Mouse (Mus musculus): ENCODE results near the gene Thbs2. TPM values are rescaled to one million over a fixed set of nuclear protein-coding genes. Genes with fewer than 3 reads are reported as not detected.

Thbs2 gene
- 1 to 10 TPM; 4.6 to 4.8 TPM for total RNA-seq (2021)

DNA sequence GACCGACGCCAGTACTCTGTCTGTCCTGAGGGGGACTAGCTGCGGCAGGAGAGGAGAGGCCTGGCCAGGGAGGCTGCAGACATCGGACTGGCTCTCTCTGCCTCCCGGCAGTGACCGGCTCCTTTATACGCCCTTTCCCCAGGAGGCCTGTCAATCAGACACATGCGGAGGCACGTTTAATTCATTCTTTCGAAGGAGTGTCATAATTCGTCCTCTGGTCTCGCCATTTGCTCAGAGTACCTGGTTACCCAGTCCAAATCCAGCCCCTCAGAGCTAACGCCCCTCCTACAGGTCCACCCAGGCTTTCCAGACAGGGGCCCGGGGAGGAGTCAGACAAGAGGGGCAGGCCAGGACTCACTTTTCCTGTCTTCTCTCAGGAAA lies at the start of gene Thbs2:
Gene Thbs2, minus strand, starts transcription at position 242 of the 381 bp plus-strand sequence.
- intact Hi-C loops (cut with DNase I) = loop anchor here (10.0 kb wide), 1 partner anchor 431 kb away; no protein-coding TSS in a partner anchor
- DNase-seq (ENCODE audit: low spot score in 2 of 2) = no peak

DNA sequence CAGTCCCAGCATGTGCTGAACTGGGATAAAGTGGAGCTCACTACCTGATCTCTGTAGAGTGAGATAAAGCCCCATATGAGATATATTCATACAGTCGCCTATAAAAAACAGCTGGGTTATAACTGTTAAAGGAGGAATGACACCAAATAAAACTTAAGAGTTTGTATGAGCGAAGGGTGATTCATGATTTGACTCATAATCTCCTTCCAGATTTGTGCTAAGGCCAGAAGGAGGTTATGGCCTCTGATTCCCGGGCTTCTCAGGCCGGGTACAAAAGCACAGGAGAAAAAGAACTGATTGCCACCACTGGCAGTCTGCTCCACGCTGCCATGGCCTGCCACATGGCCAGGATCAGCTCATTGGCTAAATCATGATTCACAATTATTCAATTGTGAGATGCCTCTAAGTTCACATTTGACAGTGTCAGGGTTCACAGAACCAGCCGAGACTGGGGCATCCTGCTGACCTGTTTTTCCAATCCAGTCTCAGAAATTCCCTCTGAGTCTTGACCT lies 41.5 kb upstream of the Thbs2 start:
- intact Hi-C loops (cut with DNase I) = no loop called here
- no peak for DNase-seq (ENCODE audit: low spot score in 2 of 2)

DNA sequence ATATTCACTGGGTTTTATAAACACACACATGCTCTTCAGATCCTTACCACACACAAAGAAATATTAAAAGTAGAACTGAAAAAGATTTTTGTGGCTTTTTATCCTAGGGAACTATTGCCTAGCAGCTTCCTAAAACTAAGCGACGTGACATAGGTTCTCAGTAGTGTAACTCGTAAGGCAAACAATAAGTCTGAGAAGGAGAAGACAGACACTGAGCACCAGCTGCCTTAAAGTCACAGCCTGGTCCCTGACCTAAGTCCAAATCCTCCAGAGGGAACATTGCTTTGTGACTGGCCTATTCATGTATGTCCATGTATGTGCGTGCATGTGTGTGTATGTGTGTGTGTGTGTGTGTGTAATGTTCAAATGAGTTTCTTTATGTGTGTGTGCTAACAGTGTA lies 40.3 kb upstream of the Thbs2 start:
- intact Hi-C loops (cut with DNase I) = no loop called here
- no peak for DNase-seq (ENCODE audit: low spot score in 2 of 2)

DNA sequence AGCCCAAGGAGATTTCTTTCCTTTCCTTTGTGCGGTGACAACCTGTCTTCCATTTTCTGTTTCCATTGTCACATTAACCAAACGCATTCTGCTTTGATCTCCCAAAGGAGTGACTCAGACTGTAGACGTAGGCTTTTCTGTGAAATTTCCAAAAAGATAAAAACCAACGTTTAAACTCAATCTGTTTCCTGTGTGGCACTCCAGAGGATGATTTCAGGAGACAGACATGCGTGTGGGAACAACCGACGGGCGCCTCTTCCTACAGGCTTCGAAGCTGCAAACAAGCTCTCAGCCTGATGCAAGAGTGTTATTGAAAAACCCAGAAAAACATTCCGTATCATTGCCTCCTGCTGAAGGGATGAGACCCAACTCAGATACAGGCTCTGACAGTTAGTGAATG lies 39.9 kb upstream of the Thbs2 start:
- intact Hi-C loops (cut with DNase I) = no loop called here
- peak; percentile 27 to 32 for DNase-seq (ENCODE audit: low spot score in 2 of 2)

DNA sequence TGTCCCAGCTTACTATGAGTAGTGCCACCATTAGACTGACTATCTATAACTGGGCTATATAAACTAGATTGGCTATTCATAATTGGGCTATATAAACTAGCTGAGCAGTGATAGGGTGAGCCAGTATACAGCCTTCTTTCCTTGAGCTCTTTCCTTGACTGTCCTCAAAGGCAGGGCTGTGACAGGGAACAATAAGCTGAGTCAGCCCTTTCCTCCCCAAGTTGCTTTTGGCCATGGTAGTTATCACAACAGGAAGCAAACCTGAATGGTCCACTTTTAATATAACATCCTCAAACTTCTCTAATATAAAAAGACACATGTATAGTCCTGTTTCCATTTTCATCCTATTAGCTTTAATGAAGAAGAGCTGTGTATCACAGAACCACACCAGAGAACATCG lies 39.0 kb upstream of the Thbs2 start:
- intact Hi-C loops (cut with DNase I) = no loop called here
- no peak for DNase-seq (ENCODE audit: low spot score in 2 of 2)

DNA sequence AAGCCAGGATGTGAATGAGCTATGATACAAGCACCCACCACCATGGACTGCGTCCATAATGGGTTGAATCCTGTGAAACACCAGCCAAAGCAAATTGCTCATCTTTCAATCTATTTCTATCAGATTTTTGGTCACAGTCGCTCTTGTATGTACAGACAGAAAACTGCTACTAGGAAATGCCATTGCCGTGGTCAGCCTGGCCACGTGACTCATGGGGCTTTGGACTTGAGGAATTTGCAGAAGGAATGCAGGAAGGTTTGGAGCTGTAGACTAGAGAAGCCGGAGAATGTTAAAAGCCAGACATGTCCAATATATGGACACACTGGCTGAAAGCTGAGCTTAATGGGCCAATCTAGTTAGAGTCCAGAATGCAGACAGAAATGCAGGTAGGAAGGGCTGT lies 36.6 kb upstream of the Thbs2 start:
- intact Hi-C loops (cut with DNase I) = no loop called here
- no peak for DNase-seq (ENCODE audit: low spot score in 2 of 2)

DNA sequence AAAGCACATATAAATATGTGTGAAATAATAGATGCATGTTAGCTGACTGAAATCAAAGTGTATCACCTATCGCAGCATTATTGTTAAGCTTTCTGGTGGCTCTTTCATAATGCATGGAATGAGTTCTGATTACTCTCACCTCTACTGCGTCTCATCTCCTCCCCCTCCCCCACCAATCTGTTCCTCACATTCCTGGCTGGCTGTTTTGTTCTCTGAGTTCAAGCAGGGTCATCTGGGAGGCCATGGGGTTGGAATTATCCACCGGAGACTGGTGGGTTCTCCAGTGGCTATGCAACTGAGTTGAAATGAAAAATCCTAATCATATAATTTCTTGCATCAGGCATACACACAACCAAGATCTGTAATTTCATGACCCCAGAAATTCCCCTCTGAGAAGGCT lies 33.4 kb upstream of the Thbs2 start:
- no peak for DNase-seq (ENCODE audit: low spot score in 2 of 2)
- intact Hi-C loops (cut with DNase I) = no loop called here

DNA sequence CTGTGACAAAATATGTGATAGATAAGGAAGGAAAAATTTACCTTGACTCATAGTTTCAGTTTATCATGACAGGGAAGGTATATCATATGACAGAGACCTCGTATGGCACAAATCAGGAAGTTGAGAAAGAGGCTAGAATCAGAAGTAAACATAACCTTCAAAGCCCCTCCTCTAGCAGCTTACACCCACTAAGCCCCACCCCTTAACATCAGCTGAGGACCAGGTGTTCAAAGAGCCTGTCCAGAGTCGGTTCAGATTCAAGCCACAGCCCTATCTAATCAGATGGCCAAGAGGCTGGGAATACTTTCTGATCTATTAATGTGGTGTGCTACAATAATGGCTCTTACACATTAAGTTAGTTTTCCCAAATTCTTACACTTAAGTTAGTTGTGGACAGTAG lies 30.8 kb upstream of the Thbs2 start:
- intact Hi-C loops (cut with DNase I) = no loop called here
- no peak for DNase-seq (ENCODE audit: low spot score in 2 of 2)

DNA sequence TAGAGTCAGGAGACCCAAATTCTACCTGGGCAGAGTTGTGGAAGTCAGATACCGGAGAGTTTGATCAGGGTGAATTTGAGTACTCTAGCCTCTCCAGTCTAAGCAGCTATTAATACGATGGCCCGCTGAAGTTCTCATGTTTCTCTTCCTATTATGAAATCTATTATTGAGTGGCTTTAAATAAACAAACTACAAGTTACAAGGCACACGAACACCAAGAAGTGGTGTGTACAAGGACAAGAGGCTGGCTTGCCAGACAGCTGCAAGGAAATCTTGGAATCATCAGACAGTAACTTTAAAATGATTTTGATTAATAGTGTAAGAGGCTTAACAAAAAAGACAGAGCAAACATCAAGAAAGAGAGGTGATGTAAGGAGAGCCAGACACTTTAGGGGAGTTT lies 27.3 kb upstream of the Thbs2 start:
- intact Hi-C loops (cut with DNase I) = no loop called here
- DNase-seq (ENCODE audit: low spot score in 2 of 2) = no peak

DNA sequence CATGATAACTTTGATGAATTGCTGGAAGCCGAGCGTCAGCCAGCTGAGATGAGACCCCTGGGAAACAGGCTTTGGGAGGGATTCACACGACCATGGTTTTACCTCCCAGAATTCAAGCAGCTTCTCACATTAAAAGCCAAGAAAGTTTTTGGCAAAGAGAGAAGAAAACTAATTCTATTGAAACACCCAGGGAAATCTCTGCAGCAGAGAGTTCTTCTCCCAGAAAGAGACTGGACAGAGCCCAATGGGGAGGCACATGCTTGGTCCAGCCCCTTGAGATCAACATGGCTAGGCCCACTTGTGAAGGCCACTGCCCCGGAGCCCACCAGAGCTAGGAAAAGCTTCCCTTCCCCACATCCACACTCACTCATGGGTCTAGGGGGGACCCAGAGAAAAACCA lies 26.9 kb upstream of the Thbs2 start:
- DNase-seq (ENCODE audit: low spot score in 2 of 2) = no peak

DNA sequence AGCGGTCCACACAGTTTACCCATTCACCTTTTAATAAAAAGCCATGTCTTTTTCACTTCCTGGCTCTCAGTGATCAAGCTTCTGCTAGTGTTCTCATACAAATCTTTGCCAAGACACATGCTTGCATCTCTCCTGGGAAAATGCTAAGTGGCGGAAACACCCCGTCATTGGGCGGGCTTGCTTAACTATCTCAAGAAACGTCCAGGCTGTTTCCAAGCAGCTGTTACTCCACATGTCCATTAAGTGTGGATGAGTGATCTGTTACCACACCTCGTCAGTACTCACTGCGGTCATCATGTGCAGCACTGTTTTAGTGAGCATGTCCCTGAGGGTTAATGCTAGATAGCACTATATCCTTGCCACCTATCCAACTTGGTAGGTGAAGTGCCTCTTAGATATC lies 26.2 kb upstream of the Thbs2 start:
- intact Hi-C loops (cut with DNase I) = no loop called here
- DNase-seq (ENCODE audit: low spot score in 2 of 2) = no peak

More for the DNA sequence above, 26.9 kb upstream of the Thbs2 start:
- intact Hi-C loops (cut with DNase I) = no loop called here

DNA sequence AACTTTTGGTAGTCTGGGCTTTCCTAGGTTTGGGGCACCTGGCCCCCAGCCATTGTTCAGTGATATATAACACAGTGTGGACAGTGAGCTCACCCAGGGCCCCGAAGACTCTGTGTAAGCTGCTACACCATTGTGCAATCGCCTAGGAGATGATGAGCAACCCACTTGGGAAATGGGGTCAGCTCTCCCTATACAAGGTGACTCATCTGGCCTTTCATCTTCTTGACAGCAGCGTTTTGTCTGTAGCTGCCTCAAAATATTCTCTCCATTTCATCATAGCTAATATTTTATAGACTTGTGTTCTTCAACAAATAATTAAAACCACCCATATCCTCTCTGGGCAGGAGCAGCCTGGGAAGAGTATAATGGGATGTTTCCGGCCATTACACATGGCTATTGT lies 24.8 kb upstream of the Thbs2 start:
- intact Hi-C loops (cut with DNase I) = no loop called here
- DNase-seq (ENCODE audit: low spot score in 2 of 2) = no peak

DNA sequence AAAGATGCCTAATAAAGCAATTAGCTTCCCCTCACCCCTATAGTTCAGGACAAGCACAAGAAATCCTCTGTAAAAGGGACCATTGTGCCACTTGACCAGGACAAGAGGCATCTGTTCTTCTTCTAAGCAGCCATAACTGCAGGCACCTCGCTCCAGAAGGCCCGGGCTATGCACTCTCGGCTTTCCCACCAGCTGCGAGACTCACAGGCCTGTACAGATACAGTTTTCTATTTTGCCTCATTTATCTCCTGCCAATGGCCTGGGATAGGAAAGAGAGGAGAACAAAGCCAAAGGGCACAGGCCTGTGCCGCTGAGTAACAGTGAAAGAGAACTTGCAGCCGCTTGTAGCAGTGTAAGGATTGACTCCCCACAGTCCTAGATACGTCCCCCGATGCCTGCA lies 20.7 kb upstream of the Thbs2 start:
- intact Hi-C loops (cut with DNase I) = no loop called here

DNA sequence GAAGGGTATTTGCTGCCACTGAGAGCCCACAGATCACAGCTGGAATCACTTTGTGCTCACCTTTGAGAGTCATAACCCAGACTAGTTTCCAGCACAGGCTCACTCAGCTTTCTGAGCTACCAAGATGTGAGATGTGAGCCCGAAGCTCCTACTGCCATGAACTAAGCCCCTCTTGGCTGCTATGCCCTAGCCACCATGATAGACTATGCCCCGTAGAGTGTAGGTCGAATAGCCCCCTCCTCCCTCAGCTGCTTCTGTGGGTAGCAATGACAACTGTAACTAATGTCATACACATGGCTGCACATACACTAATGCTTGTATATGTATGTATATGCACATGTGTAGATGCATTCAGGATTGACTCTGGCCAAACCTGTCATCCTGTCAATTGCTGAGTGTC lies 20.3 kb upstream of the Thbs2 start:
- no peak for DNase-seq (ENCODE audit: low spot score in 2 of 2)
- intact Hi-C loops (cut with DNase I) = no loop called here

More for the DNA sequence above, 20.7 kb upstream of the Thbs2 start:
- DNase-seq (ENCODE audit: low spot score in 2 of 2) = no peak

DNA sequence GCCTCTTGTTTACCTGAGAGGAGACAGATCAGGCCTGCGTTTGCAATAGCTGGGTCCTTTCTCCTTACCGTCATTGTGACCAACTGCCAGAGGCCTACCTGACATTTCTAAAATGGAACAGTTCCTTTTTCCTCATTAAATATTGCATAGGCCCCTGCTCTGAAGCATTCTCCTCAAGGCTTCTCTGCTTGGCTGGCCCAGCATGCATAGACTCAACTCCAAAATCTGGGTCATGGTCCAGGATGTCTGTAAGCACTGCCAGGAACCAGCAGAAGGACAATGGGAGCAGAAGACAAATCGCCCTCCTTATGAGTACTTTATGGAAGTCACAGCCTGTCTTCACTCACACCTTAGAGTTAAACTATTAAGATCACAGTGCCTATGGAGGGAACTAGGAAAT lies 17.7 kb upstream of the Thbs2 start:
- DNase-seq (ENCODE audit: low spot score in 2 of 2) = no peak
- intact Hi-C loops (cut with DNase I) = no loop called here

DNA sequence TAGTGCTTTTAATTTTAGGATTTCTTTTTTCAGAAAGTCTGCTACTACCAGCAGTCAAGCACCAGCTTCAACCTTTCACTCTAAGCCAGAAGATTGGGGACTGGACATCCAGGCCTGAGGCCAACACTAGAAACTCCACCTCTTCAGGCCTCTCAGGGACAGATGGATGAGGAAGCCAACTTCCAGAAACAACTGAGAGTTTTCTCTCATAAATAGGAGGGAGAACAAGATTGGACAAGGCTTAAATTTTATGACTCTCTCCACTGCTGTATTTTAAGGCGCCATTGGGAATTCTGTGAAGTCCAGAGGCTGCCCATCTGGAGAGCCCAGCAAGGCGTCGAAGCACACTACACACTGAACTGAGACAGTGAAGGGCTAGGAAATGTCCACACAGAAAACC lies 17.0 kb upstream of the Thbs2 start:
- no peak for DNase-seq (ENCODE audit: low spot score in 2 of 2)
- intact Hi-C loops (cut with DNase I) = no loop called here

DNA sequence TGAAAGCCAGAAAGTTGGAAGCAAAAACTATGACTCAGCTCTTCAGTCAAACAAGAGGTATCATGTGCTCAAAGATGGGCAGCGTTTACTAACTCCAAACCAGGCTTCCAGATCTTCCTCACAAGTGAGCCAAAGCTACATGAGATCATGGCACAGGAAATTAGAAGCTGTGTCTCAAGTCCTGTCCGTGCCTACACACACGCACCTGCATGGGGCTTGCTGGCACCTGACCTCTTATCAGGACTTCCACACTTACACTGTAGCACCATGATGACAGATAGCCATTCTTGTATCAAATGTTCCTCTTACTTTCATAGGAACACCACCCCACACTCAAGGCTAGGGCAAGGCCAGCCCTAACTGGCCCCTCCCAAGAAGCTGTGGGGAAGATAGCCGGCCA lies 12.0 kb upstream of the Thbs2 start:
- no peak for DNase-seq (ENCODE audit: low spot score in 2 of 2)
- intact Hi-C loops (cut with DNase I) = no loop called here

DNA sequence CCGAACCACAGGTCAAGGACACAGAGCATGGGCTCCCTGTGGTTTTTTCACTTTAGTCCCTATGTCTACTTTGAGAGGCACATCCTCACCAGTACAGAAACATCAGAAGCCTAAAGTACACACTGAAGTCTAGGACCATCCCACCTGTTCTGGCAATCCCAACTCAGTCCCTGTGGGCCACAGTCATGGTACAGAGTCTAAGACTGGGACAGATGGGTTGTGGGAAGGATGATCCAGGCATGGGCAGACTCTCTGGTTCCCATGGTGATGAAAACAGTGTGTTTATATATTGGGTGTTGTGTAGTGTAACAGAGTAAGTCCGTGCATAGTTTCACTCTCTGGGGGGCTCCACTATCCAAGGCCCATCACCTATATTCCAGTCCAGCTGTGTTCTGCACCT lies 11.4 kb upstream of the Thbs2 start:
- peak in 1 of 2 experiments; percentile 37 for DNase-seq (ENCODE audit: low spot score in 2 of 2)
- intact Hi-C loops (cut with DNase I) = no loop called here

DNA sequence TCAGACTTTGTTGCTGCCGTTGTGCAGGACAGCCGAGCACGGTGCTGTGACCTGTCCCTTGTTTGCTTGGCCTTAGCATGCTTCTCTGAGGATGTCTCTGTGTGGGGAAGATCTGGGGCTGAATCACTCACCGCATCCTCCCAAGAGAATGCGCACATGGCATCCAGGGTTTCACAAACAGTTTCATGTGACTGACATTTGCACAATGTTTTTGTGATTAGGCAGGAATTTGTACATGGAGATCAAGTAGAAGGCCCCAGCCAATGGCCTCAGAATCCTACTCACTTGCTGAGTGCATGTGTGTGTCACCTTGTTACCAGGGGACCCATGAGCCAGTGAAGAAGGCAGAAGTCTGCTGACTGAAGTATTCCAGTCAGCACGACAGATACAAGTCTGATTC lies 9.7 kb upstream of the Thbs2 start:
- intact Hi-C loops (cut with DNase I) = no loop called here
- DNase-seq (ENCODE audit: low spot score in 2 of 2) = no peak

DNA sequence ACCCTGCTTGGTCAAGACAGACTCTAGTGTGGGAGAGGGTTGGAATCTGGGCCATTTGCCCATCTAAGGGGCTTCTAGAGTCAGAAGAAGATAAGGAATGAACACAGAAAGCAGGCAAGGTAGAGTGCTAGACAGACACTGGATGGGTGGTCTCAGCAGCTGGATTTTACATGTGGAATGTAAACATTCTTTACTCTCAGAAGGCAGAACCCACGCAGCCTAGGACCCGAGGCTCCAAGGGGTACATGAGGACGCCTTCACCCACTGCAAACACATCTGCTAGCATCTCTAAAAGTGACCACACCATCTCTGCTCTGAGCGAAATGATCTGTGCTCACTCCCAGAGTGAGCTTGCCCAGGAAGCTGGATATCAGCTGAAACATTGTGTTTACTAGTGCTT lies 9.2 kb upstream of the Thbs2 start:
- intact Hi-C loops (cut with DNase I) = no loop called here
- DNase-seq (ENCODE audit: low spot score in 2 of 2) = no peak

DNA sequence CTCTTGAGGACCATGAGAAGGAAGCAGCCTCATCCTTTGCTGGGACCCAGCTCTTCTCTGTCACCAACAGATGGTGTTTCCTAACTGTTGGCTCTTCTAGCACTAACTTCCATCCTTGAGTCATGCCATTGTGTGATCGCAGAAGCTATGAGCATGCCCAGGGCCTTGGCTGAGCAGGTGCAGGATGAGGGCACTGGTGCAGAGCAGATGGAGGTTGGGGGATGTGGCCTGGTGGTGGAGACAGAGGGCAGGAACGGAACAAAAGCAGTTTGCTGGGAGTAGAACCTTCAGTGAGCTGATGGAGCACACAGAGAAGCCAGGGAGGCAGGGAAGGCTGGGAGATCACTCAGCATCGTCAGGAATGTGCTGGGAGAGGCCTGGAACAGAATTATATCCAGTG lies 8.7 kb upstream of the Thbs2 start:
- intact Hi-C loops (cut with DNase I) = no loop called here
- DNase-seq (ENCODE audit: low spot score in 2 of 2) = no peak

DNA sequence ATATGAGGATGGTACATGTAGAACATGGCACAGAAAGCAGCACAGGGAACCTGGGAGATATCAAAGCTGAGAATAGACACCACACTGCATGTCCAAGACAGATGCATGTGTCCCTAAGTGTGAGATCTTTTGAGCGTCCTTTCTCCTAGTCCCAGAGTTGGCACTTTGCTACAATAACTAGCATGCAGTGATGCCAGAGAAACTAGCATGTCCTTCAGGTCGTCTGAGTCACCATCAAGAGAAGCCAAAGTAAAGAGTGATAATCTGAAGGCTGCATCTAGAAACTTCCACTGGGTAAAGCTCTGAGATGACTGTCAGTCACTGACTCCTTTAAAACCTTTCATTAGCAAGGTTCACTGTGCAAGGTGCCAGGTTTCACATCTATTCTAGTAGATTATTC lies 7.9 kb upstream of the Thbs2 start:
- DNase-seq (ENCODE audit: low spot score in 2 of 2) = no peak
- intact Hi-C loops (cut with DNase I) = no loop called here

DNA sequence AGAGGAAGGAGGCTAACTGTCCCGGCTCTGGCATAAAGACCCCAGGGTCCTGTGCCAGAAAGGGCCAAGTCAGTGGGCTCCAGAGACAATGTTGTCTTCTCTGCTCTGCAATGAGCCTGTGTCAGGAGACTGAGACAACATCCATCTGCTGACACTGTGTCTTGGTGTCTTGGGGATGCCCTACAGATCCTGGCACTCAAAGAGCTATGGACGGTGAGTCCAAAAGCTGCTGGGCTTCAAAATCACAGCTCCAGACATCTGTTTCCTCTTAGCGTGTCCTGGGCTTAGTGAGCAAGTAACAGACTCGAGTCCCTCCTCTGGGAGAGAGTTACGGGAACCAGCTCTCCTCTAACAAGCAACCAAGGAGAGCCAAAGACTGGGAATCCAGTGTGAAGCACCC lies 6.2 kb upstream of the Thbs2 start:
- intact Hi-C loops (cut with DNase I) = no loop called here
- no peak for DNase-seq (ENCODE audit: low spot score in 2 of 2)

All from left cerebral cortex, postnatal 36 days (tissue).